Mouse (Mus musculus) limb, embryonic 11.5 days (tissue): ENCODE measurements around the gene Aldh2. TPM values are rescaled to one million over a fixed set of nuclear protein-coding genes. Genes with fewer than 3 reads are reported as not detected.
A peak's percentile ranks its signal among the peaks of the same experiment; 100 is the strongest.

ENCODE experiments used
- ATAC-seq: fragments of 200-750 bp; cut with Nextera tagmentation; 2 replicates; pipeline ENCODE4 v1.8.0; 2017; ENCODE audit warnings: low read depth; ENCODE audit not compliant: insufficient number of reproducible peaks, low FRiP score, low TSS enrichment
- DNase-seq: peaks from one replicate; pipeline ENCODE4 v3.0.0-alpha.2; 2015; ENCODE audit warnings: low spot score
- H3K27ac ChIP-seq: fragments of 300-500 bp; sonication (generic); replicated peaks from 2 replicates; pipeline ENCODE4 v1.5.1; 2014; ENCODE audit warnings: low read depth, mild to moderate bottlenecking, low read length
- H3K27me3 ChIP-seq: fragments of 300-500 bp; sonication (generic); 2 replicates; pipeline ENCODE4 v1.6.1; 2014; ENCODE audit warnings: mild to moderate bottlenecking, low read length, mixed read lengths; ENCODE audit not compliant: control insufficient read depth, insufficient read depth
- H3K36me3 ChIP-seq: fragments of 300-500 bp; sonication (generic); 2 replicates; pipeline ENCODE4 v1.6.1; 2014; ENCODE audit warnings: mild to moderate bottlenecking, low read length, moderate library complexity, mixed read lengths; ENCODE audit not compliant: control insufficient read depth, insufficient read depth
- H3K4me1 ChIP-seq: fragments of 300-500 bp; sonication (generic); 2 replicates; pipeline ENCODE4 v1.6.1; 2014; ENCODE audit warnings: low read length, mixed read lengths; ENCODE audit not compliant: control insufficient read depth, insufficient read depth
- H3K4me2 ChIP-seq: fragments of 300-500 bp; sonication (generic); 2 replicates; pipeline ENCODE4 v1.6.1; 2014; ENCODE audit warnings: low read depth, mild to moderate bottlenecking, moderate library complexity; ENCODE audit not compliant: severe bottlenecking
- H3K4me3 ChIP-seq: fragments of 300-500 bp; sonication (generic); 2 replicates; pipeline ENCODE4 v1.5.1; 2014; ENCODE audit warnings: low read depth, low read length
- H3K9ac ChIP-seq: fragments of 300-500 bp; sonication (generic); 2 replicates; pipeline ENCODE4 v1.6.1; 2014; ENCODE audit warnings: mild to moderate bottlenecking, low read length
- H3K9me3 ChIP-seq: fragments of 300-500 bp; sonication (generic); 2 replicates; pipeline ENCODE4 v1.6.1; 2016; ENCODE audit warnings: low read length; ENCODE audit not compliant: control insufficient read depth
- WGBS: fragments of 180-500 bp; shearing (Covaris S2); extraction: QIAGEN DNeasy Blood & Tissue Kit; methylation state at CpG from one replicate; pipeline ENCODE4 v1.1.7; 2014; 5-methylcytosine and 5-hydroxymethylcytosine counted together
- polyA plus RNA-seq: library from polyadenylated mRNA; unstranded; fragments of >200 nt; fragmentation: Nextera tagmentation; extraction: Ambion mirVana; gene quantifications from 2 replicates; pipeline ENCODE4 v1.2.1, GENCODE M21; 2014

The Aldh2 gene
- polyA plus RNA-seq, 1 experiment from 2014 or later: 80.1 TPM

- Histone ChIP-seq H3K36me3 (no peaks in the 10 kb centered on the region), H3K4me1 (peaks cover 8% of the 10 kb centered on the region), H3K9me3 (no peaks in the 10 kb centered on the region), H3K27me3 (no peaks in the 10 kb centered on the region), H3K27ac (no peak overlapping the region), H3K4me3 (peak overlapping the region; percentile 100), H3K9ac (peak overlapping the region; percentile 98), H3K4me2 (peak overlapping the region; percentile 41)
- no peak for ATAC-seq
- WGBS: 42% methylated on average over 6 of the region's 6 CpGs
- peak; percentile 59 for DNase-seq
Measured at GRCm38 (mm10) chr5:121546530-121546895, 47.1 kb downstream of the Aldh2 start.

GRCm38 (mm10) chr5:121545793-121546529, 47.7 kb downstream of the Aldh2 start, which contains the start of gene Mapkapk5:
TSS of gene Mapkapk5 (minus strand) at chr5:121545905.
- H3K36me3 ChIP-seq: no peaks in the 10 kb centered on the region
- H3K4me2 ChIP-seq: peak within 1 kb of the TSS; percentile 92
- peak within 1 kb of the TSS; percentile 100 for H3K4me3 ChIP-seq
- peaks cover 8% of the 10 kb centered on the region for H3K4me1 ChIP-seq
- ATAC-seq (peak; percentile 90; the same call in 1 of the 2 replicates), DNase-seq (peak; percentile 98)
- H3K27me3 ChIP-seq: no peaks in the 10 kb centered on the region
- peak within 1 kb of the TSS; percentile 98 for H3K9ac ChIP-seq
- no peaks in the 10 kb centered on the region for H3K9me3 ChIP-seq
- WGBS: 1% methylated on average over 53 of the region's 55 CpGs
- peak within 1 kb of the TSS; percentile 86 for H3K27ac ChIP-seq

- peak; percentile 50 for DNase-seq
- Histone ChIP-seq H3K36me3 (no peaks in the 10 kb centered on the region; the same call in 1 of the 2 replicates), H3K9me3 (no peaks in the 10 kb centered on the region), H3K4me3 (peak within 1 kb of the TSS; percentile 100), H3K4me1 (peaks cover 8% of the 10 kb centered on the region), H3K9ac (peak within 1 kb of the TSS; percentile 98), H3K27ac (peak within 1 kb of the TSS; percentile 86), H3K27me3 (no peaks in the 10 kb centered on the region), H3K4me2 (peak within 1 kb of the TSS; percentile 92)
- under 1% methylated on average over 47 of the region's 97 CpGs for WGBS
- no peak; the same call in 1 of the 2 replicates for ATAC-seq
Measured at GRCm38 (mm10) chr5:121544910-121545792, 48.5 kb downstream of the Aldh2 start, which contains the start of the genes Adam1a and Gm42878. TSS of gene Adam1a (minus strand) at chr5:121545482. TSS of gene Gm42878 (minus strand) at chr5:121545482.

GRCm38 (mm10) chr5:121543370-121543769, 50.3 kb downstream of the Aldh2 start:
- Histone ChIP-seq H3K36me3 (no peaks in the 10 kb centered on the region; the same call in 1 of the 2 replicates), H3K27ac (no peak overlapping the region), H3K9ac (no peak overlapping the region), H3K27me3 (no peaks in the 10 kb centered on the region), H3K9me3 (no peaks in the 10 kb centered on the region), H3K4me1 (peaks cover 8% of the 10 kb centered on the region), H3K4me3 (no peak overlapping the region), H3K4me2 (no peak overlapping the region)
- ATAC-seq (no peak), DNase-seq (no peak)
- WGBS: 85% methylated on average over 3 of the region's 3 CpGs

GRCm38 (mm10) chr5:121541235-121541634, 52.4 kb downstream of the Aldh2 start:
- peaks cover 8% of the 10 kb centered on the region for H3K4me1 ChIP-seq
- no peaks in the 10 kb centered on the region; the same call in 1 of the 2 replicates for H3K36me3 ChIP-seq
- no peak for ATAC-seq
- no peak for DNase-seq
- H3K4me3 ChIP-seq: no peak overlapping the region
- H3K4me2 ChIP-seq: no peak overlapping the region
- H3K9me3 ChIP-seq: no peaks in the 10 kb centered on the region
- H3K9ac ChIP-seq: no peak overlapping the region
- H3K27me3 ChIP-seq: no peaks in the 10 kb centered on the region
- H3K27ac ChIP-seq: no peak overlapping the region
- WGBS: 91% methylated on average over 7 of the region's 7 CpGs

- H3K36me3 ChIP-seq: peaks cover 9% of the 10 kb centered on the region
Measured at GRCm38 (mm10) chr5:121540066-121540465, 53.6 kb downstream of the Aldh2 start.

GRCm38 (mm10) chr5:121537588-121537987, 56.0 kb downstream of the Aldh2 start:
- no peak for DNase-seq

More at GRCm38 (mm10) chr5:121540066-121540465, 53.6 kb downstream of the Aldh2 start:
- no peak overlapping the region for H3K4me2 ChIP-seq
- no peaks in the 10 kb centered on the region for H3K27me3 ChIP-seq
- ATAC-seq (no peak), DNase-seq (no peak)
- H3K9ac ChIP-seq: no peak overlapping the region
- H3K9me3 ChIP-seq: no peaks in the 10 kb centered on the region
- H3K27ac ChIP-seq: no peak overlapping the region
- H3K4me3 ChIP-seq: no peak overlapping the region
- WGBS: 95% methylated on average over 5 of the region's 5 CpGs
- peaks cover 8% of the 10 kb centered on the region for H3K4me1 ChIP-seq

GRCm38 (mm10) chr5:121536921-121537555, 56.6 kb downstream of the Aldh2 start:
- Histone ChIP-seq H3K4me1 (no peaks in the 10 kb centered on the region), H3K36me3 (peaks cover 21% of the 10 kb centered on the region), H3K4me3 (no peak overlapping the region), H3K27ac (no peak overlapping the region), H3K9ac (no peak overlapping the region), H3K4me2 (no peak overlapping the region), H3K27me3 (no peaks in the 10 kb centered on the region), H3K9me3 (no peaks in the 10 kb centered on the region)
- ATAC-seq (no peak), DNase-seq (no peak)
- WGBS: 85% methylated on average over 7 of the region's 7 CpGs

More at GRCm38 (mm10) chr5:121537588-121537987, 56.0 kb downstream of the Aldh2 start:
- Histone ChIP-seq H3K27ac (no peak overlapping the region), H3K9me3 (no peaks in the 10 kb centered on the region), H3K4me1 (no peaks in the 10 kb centered on the region), H3K9ac (no peak overlapping the region), H3K27me3 (no peaks in the 10 kb centered on the region), H3K4me3 (no peak overlapping the region), H3K4me2 (no peak overlapping the region), H3K36me3 (peaks cover 19% of the 10 kb centered on the region)
- no peak for ATAC-seq
- 90% methylated on average over 2 of the region's 2 CpGs for WGBS
